Mouse (Mus musculus) lung, embryonic 16.5 days (tissue): ENCODE measurements around the gene Rnf222. TPM values are rescaled to one million over a fixed set of nuclear protein-coding genes. Genes with fewer than 3 reads are reported as not detected.
"Not testable (repeated sequence)": the region's sequence is repeated elsewhere in the genome, so short reads cannot be mapped to it uniquely, and the experiment has no call there.

Experiments used
- ATAC-seq: fragments of 200-750 bp; cut with Nextera tagmentation; 2 replicates; pipeline ENCODE4 v1.8.0; 2017; ENCODE audit warnings: low read depth, mild to moderate bottlenecking, moderate library complexity
- H3K27ac ChIP-seq: fragments of 300-500 bp; sonication (generic); 2 replicates; pipeline ENCODE4 v1.5.1; 2014; ENCODE audit warnings: mild to moderate bottlenecking, control low read depth, low read length
- H3K27me3 ChIP-seq: fragments of 300-500 bp; sonication (generic); 2 replicates; pipeline ENCODE4 v1.6.1; 2014; ENCODE audit warnings: low read depth, low read length, mixed read lengths; ENCODE audit not compliant: control insufficient read depth, insufficient read depth
- H3K36me3 ChIP-seq: fragments of 300-500 bp; sonication (generic); 2 replicates; pipeline ENCODE4 v1.6.1; 2014; ENCODE audit warnings: low read length; ENCODE audit not compliant: control insufficient read depth, insufficient read depth
- H3K4me1 ChIP-seq: fragments of 300-500 bp; sonication (generic); replicated peaks from 2 replicates; pipeline ENCODE4 v1.6.1; 2014; ENCODE audit warnings: low read length, mixed read lengths; ENCODE audit not compliant: control insufficient read depth, insufficient read depth
- H3K4me2 ChIP-seq: fragments of 300-500 bp; sonication (generic); 2 replicates; pipeline ENCODE4 v1.6.1; 2014; ENCODE audit warnings: low read depth, low read length, control low read depth
- H3K4me3 ChIP-seq: fragments of 300-500 bp; sonication (generic); 2 replicates; pipeline ENCODE4 v1.5.1; 2014; ENCODE audit warnings: mild to moderate bottlenecking, low read length, control low read depth
- H3K9ac ChIP-seq: fragments of 300-500 bp; sonication (generic); 2 replicates; pipeline ENCODE4 v1.6.1; 2014; ENCODE audit warnings: low read length, control low read depth
- H3K9me3 ChIP-seq: fragments of 300-500 bp; sonication (generic); 2 replicates; pipeline ENCODE4 v1.6.1; 2016; ENCODE audit warnings: low read length; ENCODE audit not compliant: control insufficient read depth
- WGBS: fragments of 180-500 bp; shearing (Covaris S2); extraction: QIAGEN DNeasy Blood & Tissue Kit; methylation state at CpG from one replicate; pipeline ENCODE4 v1.1.7; 2014; 5-methylcytosine and 5-hydroxymethylcytosine counted together
- polyA plus RNA-seq: library from polyadenylated mRNA; unstranded; fragments of >200 nt; fragmentation: Nextera tagmentation; extraction: Ambion mirVana; gene quantifications from 2 replicates; pipeline ENCODE4 v1.2.1, GENCODE M21; 2015

Rnf222 gene
- polyA plus RNA-seq, 1 experiment from 2014 or later: 0.13 TPM

GRCm38 (mm10) chr11:68924749-68925148, 36.4 kb downstream of the Rnf222 start:
- ATAC-seq: no peak
- 73% methylated on average over 2 of the region's 2 CpGs for WGBS

GRCm38 (mm10) chr11:68926981-68927380, 38.6 kb downstream of the Rnf222 start, which contains the start of gene Odf4:
Odf4 (minus strand) TSS chr11:68927081.
- no peaks in the 10 kb centered on the region for H3K9me3 ChIP-seq
- no peak within 1 kb of the TSS for H3K27ac ChIP-seq
- 73% methylated on average over 3 of the region's 3 CpGs for WGBS
- no peak for ATAC-seq
- H3K9ac ChIP-seq: no peak within 1 kb of the TSS
- no peaks in the 10 kb centered on the region for H3K4me1 ChIP-seq
- H3K4me2 ChIP-seq: no peak within 1 kb of the TSS
- H3K4me3 ChIP-seq: no peak within 1 kb of the TSS
- no peaks in the 10 kb centered on the region for H3K27me3 ChIP-seq
- H3K36me3 ChIP-seq: no peaks in the 10 kb centered on the region

More at GRCm38 (mm10) chr11:68924749-68925148, 36.4 kb downstream of the Rnf222 start:
- H3K4me1 ChIP-seq: no peaks in the 10 kb centered on the region
- no peaks in the 10 kb centered on the region for H3K27me3 ChIP-seq
- no peak overlapping the region for H3K27ac ChIP-seq
- no peak overlapping the region for H3K4me2 ChIP-seq
- H3K36me3 ChIP-seq: no peaks in the 10 kb centered on the region
- no peak overlapping the region for H3K4me3 ChIP-seq
- no peak overlapping the region for H3K9ac ChIP-seq
- no peaks in the 10 kb centered on the region for H3K9me3 ChIP-seq

- no peak overlapping the region for H3K27ac ChIP-seq
- no peaks in the 10 kb centered on the region for H3K9me3 ChIP-seq
- H3K36me3 ChIP-seq: no peaks in the 10 kb centered on the region
- no peak overlapping the region for H3K4me3 ChIP-seq
- H3K27me3 ChIP-seq: no peaks in the 10 kb centered on the region
- 14% methylated on average over 6 of the region's 6 CpGs for WGBS
- H3K4me1 ChIP-seq: no peaks in the 10 kb centered on the region
- no peak overlapping the region for H3K9ac ChIP-seq
- 0 out of 2 replicates have a peak, but pooled peaks have one; percentile 45 for ATAC-seq
- H3K4me2 ChIP-seq: no peak overlapping the region
Observed at GRCm38 (mm10) chr11:68929947-68930346, 41.6 kb downstream of the Rnf222 start.

DNA sequence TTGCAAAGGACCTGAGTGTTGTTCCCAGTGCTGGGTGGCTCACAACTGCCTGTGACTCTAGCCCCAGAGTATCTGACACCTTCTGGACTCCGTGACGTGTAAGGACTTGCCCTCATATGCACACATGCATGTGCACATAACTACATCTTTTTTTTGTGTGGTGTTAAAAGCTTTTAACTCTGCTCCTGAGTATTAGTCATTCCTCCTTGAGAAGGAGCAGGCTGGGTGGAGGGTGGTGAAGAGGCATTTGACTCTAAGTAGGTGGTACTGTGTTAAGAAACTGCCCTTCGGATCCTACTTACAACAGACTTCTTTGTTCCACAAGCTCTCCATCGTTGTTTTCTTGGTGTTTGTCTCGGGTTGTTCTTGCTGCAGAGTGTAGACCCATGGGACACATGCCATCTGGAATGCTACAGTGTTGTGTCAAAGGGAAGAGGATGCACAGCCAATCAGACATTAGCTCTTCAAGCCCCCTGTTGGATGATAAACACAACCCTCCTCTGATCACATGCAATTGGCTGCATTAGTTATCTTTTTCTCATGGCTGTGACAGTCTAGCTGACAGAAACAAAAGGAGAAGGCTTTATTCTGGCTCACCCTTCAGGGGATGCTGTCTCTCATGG, 45.6 kb downstream of the Rnf222 start:
- Histone ChIP-seq H3K9me3 (no peaks in the 10 kb centered on the region), H3K27me3 (no peaks in the 10 kb centered on the region), H3K4me3 (no peak overlapping the region), H3K4me1 (no peaks in the 10 kb centered on the region), H3K27ac (no peak overlapping the region), H3K9ac (no peak overlapping the region), H3K4me2 (no peak overlapping the region), H3K36me3 (no peaks in the 10 kb centered on the region)
- ATAC-seq: no peak
- WGBS: 59% methylated on average over 5 of the region's 5 CpGs

DNA sequence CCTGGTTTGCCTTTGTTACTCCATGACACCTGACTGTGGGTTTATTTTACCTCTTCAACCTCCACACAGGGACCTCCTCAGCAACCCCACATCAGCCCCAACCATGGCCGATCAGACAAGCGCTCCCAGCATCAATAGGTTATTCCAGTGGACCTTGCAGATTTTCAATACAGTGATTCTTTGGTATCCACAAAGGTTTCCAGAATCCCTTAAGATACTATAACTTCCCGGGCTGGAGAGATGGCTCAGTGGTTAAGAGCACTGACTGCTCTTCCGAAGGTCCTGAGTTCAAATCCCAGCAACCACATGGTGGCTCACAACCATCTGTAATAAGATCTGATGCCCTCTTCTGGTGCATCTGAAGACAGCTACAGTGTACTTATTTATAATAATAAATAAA, 48.6 kb downstream of the Rnf222 start:
- not testable (repeated sequence) for H3K4me2 ChIP-seq, H3K9ac ChIP-seq, H3K27ac ChIP-seq, H3K4me1 ChIP-seq, H3K36me3 ChIP-seq, H3K9me3 ChIP-seq, H3K27me3 ChIP-seq, ATAC-seq, H3K4me3 ChIP-seq
- 82% methylated on average over 4 of the region's 4 CpGs for WGBS

GRCm38 (mm10) chr11:68939451-68940304, 51.3 kb downstream of the Rnf222 start:
- no peaks in the 10 kb centered on the region for H3K27me3 ChIP-seq
- H3K4me2 ChIP-seq: peak overlapping the region; percentile 73
- peak overlapping the region; percentile 73 for H3K9ac ChIP-seq
- WGBS: under 1% methylated on average over 16 of the region's 16 CpGs
- peak overlapping the region; percentile 45 for H3K27ac ChIP-seq
- peaks cover 5% of the 10 kb centered on the region; the same call in 1 of the 2 replicates for H3K4me1 ChIP-seq
- H3K9me3 ChIP-seq: no peaks in the 10 kb centered on the region
- ATAC-seq: peak; percentile 100
- H3K4me3 ChIP-seq: peak overlapping the region; percentile 61
- 0 out of 2 replicates have a peak, but pooled peaks cover 2% of the 10 kb centered on the region for H3K36me3 ChIP-seq

- H3K4me3 ChIP-seq: peak overlapping the region; percentile 61
- no peak for ATAC-seq
- H3K27ac ChIP-seq: no peak overlapping the region
- H3K4me2 ChIP-seq: peak overlapping the region; percentile 73
- no peaks in the 10 kb centered on the region for H3K27me3 ChIP-seq
- peak overlapping the region; percentile 73 for H3K9ac ChIP-seq
- 0 out of 2 replicates have a peak, but pooled peaks cover 2% of the 10 kb centered on the region for H3K36me3 ChIP-seq
- H3K9me3 ChIP-seq: no peaks in the 10 kb centered on the region
- WGBS: 43% methylated on average over 4 of the region's 4 CpGs
- peaks cover 5% of the 10 kb centered on the region; the same call in 1 of the 2 replicates for H3K4me1 ChIP-seq
Observed at GRCm38 (mm10) chr11:68940516-68940915, 52.2 kb downstream of the Rnf222 start.

GRCm38 (mm10) chr11:68942731-68943130, 54.4 kb downstream of the Rnf222 start:
- H3K27ac ChIP-seq: no peak overlapping the region
- H3K4me3 ChIP-seq: no peak overlapping the region
- H3K4me1 ChIP-seq: peaks cover 5% of the 10 kb centered on the region; the same call in 1 of the 2 replicates
- H3K9ac ChIP-seq: no peak overlapping the region
- WGBS: 80% methylated on average over 8 of the region's 8 CpGs
- no peaks in the 10 kb centered on the region for H3K9me3 ChIP-seq
- H3K27me3 ChIP-seq: peaks cover 2% of the 10 kb centered on the region; the same call in 1 of the 2 replicates
- no peak overlapping the region for H3K4me2 ChIP-seq
- no peak for ATAC-seq
- 0 out of 2 replicates have a peak, but pooled peaks cover 2% of the 10 kb centered on the region for H3K36me3 ChIP-seq

- Histone ChIP-seq H3K9ac (no peak overlapping the region), H3K27me3 (peaks cover 3% of the 10 kb centered on the region; the same call in 1 of the 2 replicates), H3K4me1 (peaks cover 5% of the 10 kb centered on the region; the same call in 1 of the 2 replicates), H3K9me3 (no peaks in the 10 kb centered on the region), H3K4me2 (no peak overlapping the region), H3K4me3 (no peak overlapping the region), H3K27ac (no peak overlapping the region), H3K36me3 (0 out of 2 replicates have a peak, but pooled peaks cover 2% of the 10 kb centered on the region)
- no peak for ATAC-seq
- WGBS: 73% methylated on average over 2 of the region's 2 CpGs
Observed at GRCm38 (mm10) chr11:68945245-68945644, 56.9 kb downstream of the Rnf222 start.
